Mouse (Mus musculus) heart, postnatal 25 days (tissue): ENCODE data around the gene Gm20431. TPM values are rescaled to one million over a fixed set of nuclear protein-coding genes. Genes with fewer than 3 reads are reported as not detected.

Experiments
- microRNA-seq: library from miRNA; unstranded; fragments of <30 nt; microRNA quantifications from one replicate; pipeline ENCODE4 v1.2.0, GENCODE M21; 2022
- total RNA-seq, 2 experiments: library from RNA; stranded (reverse); gene quantifications; 2 replicates each; pipeline ENCODE4 v1.2.3; 2021

Gene Gm20431
- total RNA-seq, 2 experiments from 2014 or later = 18.0 to 18.4 TPM

Small RNA genes within 50 kb of the gene (microRNA-seq; reads per million reads assigned to microRNA genes)
- gene Gm22355 = not detected

Other genes with a start within 250 kb of the Gm20431 start
- gene Slc9a8, start 239.8 kb downstream of the Gm20431 start, total RNA-seq = 10 to 100 TPM; 21.8 to 23.9 TPM
- 10 to 100 TPM; 57.2 to 61.3 TPM for gene Rnf114, start 168.9 kb downstream of the Gm20431 start, total RNA-seq
- 10 to 100 TPM; 15.1 to 17.8 TPM for gene Spata2, start 168.6 kb downstream of the Gm20431 start, total RNA-seq
- 1 to 10 TPM; 2.0 to 2.8 TPM for gene Snai1, start 123.3 kb downstream of the Gm20431 start, total RNA-seq
- gene Ube2v1, start 29.4 kb downstream of the Gm20431 start, total RNA-seq = 100 to 1,000 TPM in 1 of 2 experiments, 10 to 100 TPM in 1; 99.3 to 105 TPM
- 10 to 100 TPM; 58.0 to 84.2 TPM for gene Cebpb, start 27.4 kb upstream of the Gm20431 start, total RNA-seq
- gene Tmem189, start 28.3 kb upstream of the Gm20431 start, total RNA-seq = 10 to 100 TPM; 27.2 TPM